In the genomic region with DNA sequence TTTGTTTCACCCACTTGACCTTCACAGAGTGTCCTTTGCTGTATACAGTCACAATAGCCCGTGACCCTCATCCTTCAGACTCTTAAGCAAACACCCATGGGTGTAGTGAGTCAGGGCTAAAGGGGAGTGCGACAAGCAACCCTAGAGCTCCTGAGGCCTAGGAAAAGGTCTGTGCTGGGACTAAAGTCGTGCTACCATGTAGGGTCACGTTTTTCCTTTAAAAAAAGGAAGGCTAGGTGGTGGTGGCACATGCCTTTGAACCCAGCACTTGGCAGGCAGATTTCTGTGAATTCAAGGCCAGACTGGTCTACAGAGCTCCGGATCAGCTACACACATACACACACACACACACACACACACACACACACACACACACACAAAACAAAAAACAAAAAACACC, we compare ENCODE assay signal across 7 mouse cellular contexts. TPM values are rescaled to one million over a fixed set of nuclear protein-coding genes. Genes with fewer than 3 reads are reported as not detected.
DNase-seq lines count a peak whose midpoint lies in the region; ATAC-seq lines count a peak whose summit lies in the region.

No protein-coding gene starts in this region.

- H3K4me1 ChIP-seq in erythroblast, embryonic 14.5 days (ENCODE audit: control insufficient read depth) = peaks cover 72% of the 10 kb centered on the region
- H3K4me1 ChIP-seq in liver, embryonic 13.5 days (replicated peaks) = peaks cover 74% of the 10 kb centered on the region

- H3K27ac ChIP-seq in liver, embryonic 13.5 days = peak overlapping the region; percentile 95

- no peaks in the 10 kb centered on the region for H3K9me3 ChIP-seq in erythroblast, embryonic 14.5 days (ENCODE audit: control insufficient read depth, low read length)
- no peaks in the 10 kb centered on the region for H3K9me3 ChIP-seq in liver, embryonic 13.5 days (replicated peaks)

- peaks cover 60% of the 10 kb centered on the region for H3K36me3 ChIP-seq in erythroblast, embryonic 14.5 days (ENCODE audit: control insufficient read depth)
- H3K36me3 ChIP-seq in liver, embryonic 13.5 days = peaks cover 19% of the 10 kb centered on the region

- H3K9ac ChIP-seq in liver, embryonic 13.5 days = peak overlapping the region; percentile 91

- ATAC-seq in liver, embryonic 13.5 days (ENCODE audit: low read depth) = no peak
- ATAC-seq in inflammation-experienced regulatory T-cells, adult 6 months = no peak

- H3K4me3 ChIP-seq in erythroblast, embryonic 14.5 days (replicated peaks) = peak overlapping the region; percentile 97
- H3K4me3 ChIP-seq in liver, embryonic 13.5 days (replicated peaks) = peak overlapping the region; percentile 93

- peak overlapping the region; percentile 91 for H3K4me2 ChIP-seq in liver, embryonic 13.5 days

- DNase-seq in thymus, postnatal 0 days (ENCODE audit: low spot score) = peak; percentile 5
- no peak for DNase-seq in thymus, postnatal 4 days
- DNase-seq in liver, embryonic 13.5 days = peak; percentile 23
- no peak for DNase-seq in adrenal gland, postnatal 4 days (ENCODE audit: low spot score in 2 of 2)
- DNase-seq in cerebellum, postnatal 25 days = no peak

- WGBS in liver, embryonic 13.5 days (ENCODE audit: insufficient replicate concordance) = 9% methylated on average over 5 of the region's 5 CpGs

- H3K27me3 ChIP-seq in erythroblast, embryonic 14.5 days (ENCODE audit: control insufficient read depth) = no peaks in the 10 kb centered on the region
- H3K27me3 ChIP-seq in liver, embryonic 13.5 days = no peaks in the 10 kb centered on the region

RNA-seq across cellular contexts. Expression of a gene that starts 0.9 kb away (rescaled TPM):
- 16.4 and 18.7 TPM in 2 replicates for polyA plus RNA-seq in thymus, postnatal 0 days (2015; fragmentation: Nextera tagmentation; extraction: Ambion mirVana)
- 3.9 and 4.3 TPM in 2 replicates for polyA plus RNA-seq in erythroblast, embryonic 14.5 days (2012)
- polyA plus RNA-seq in liver, embryonic 13.5 days (2015; fragmentation: Nextera tagmentation; extraction: Ambion mirVana) = 6.8 and 7.3 TPM in 2 replicates
- total RNA-seq in adrenal gland, postnatal 4 days (2021) = 10 to 100 TPM; 43.8 to 47.6 TPM
- 10 to 100 TPM; 18.3 to 20.4 (median 19.4) TPM for polyA plus RNA-seq in inflammation-experienced regulatory T-cells, adult 6 months (2017; shearing (Covaris generic))

RNA-seq across cellular contexts. Expression of a gene that starts 1.1 kb away (rescaled TPM):
- polyA plus RNA-seq in thymus, postnatal 0 days (2015; fragmentation: Nextera tagmentation; extraction: Ambion mirVana) = 39.3 and 48.6 TPM in 2 replicates
- polyA plus RNA-seq in erythroblast, embryonic 14.5 days (2012) = 3.5 and 4.5 TPM in 2 replicates
- polyA plus RNA-seq in liver, embryonic 13.5 days (2015; fragmentation: Nextera tagmentation; extraction: Ambion mirVana) = 57.4 and 61.4 TPM in 2 replicates
- 10 to 100 TPM; 22.2 to 26.2 TPM for total RNA-seq in adrenal gland, postnatal 4 days (2021)
- polyA plus RNA-seq in inflammation-experienced regulatory T-cells, adult 6 months (2017; shearing (Covaris generic)) = 10 to 100 TPM; 26.5 to 53.0 (median 32.5) TPM

Comparison
In these comparisons a context has a peak if more than half of its experiments do, and no peak if none do; other contexts are left out.
1. DNase-seq: peak in thymus, postnatal 0 days (single experiment) and liver, embryonic 13.5 days (single experiment); none in thymus, postnatal 4 days (single experiment), adrenal gland, postnatal 4 days (0 of 2) and cerebellum, postnatal 25 days (0 of 2).